Mouse (Mus musculus) adrenal gland, postnatal 14 days (tissue): ENCODE data around the gene Cfap77. TPM values are rescaled to one million over a fixed set of nuclear protein-coding genes. Genes with fewer than 3 reads are reported as not detected.

Experiments used
- DNase-seq: peaks from one replicate; pipeline ENCODE4 v3.0.0; 2021; ENCODE audit warnings: mixed read lengths
- total RNA-seq: library from RNA; stranded (reverse); gene quantifications from 2 replicates; pipeline ENCODE4 v1.2.3, GENCODE M21; 2021

The Cfap77 gene
- total RNA-seq, 1 experiment from 2014 or later, result 0.93 TPM

GRCm38 (mm10) chr2:28907691-28908388 is 147.0 kb downstream of the Cfap77 start:
- no peak for DNase-seq

- peak; percentile 67 for DNase-seq
These were observed 149.3 kb downstream of the Cfap77 start for GRCm38 (mm10) chr2:28905561-28905960.

GRCm38 (mm10) chr2:28904786-28905185 is 150.1 kb downstream of the Cfap77 start:
- DNase-seq, result peak; percentile 75

- DNase-seq, result peak; percentile 26
These were observed 151.0 kb downstream of the Cfap77 start for GRCm38 (mm10) chr2:28903871-28904270.

- DNase-seq, result no peak
These were observed 152.6 kb downstream of the Cfap77 start for GRCm38 (mm10) chr2:28902291-28902690.

- no peak for DNase-seq
These were observed 157.4 kb downstream of the Cfap77 start for GRCm38 (mm10) chr2:28897340-28897899.

GRCm38 (mm10) chr2:28895876-28896275 is 159.0 kb downstream of the Cfap77 start:
- DNase-seq, result no peak

GRCm38 (mm10) chr2:28893526-28893925 is 161.3 kb downstream of the Cfap77 start:
- DNase-seq, result no peak

- DNase-seq, result no peak
These were observed 162.1 kb downstream of the Cfap77 start for GRCm38 (mm10) chr2:28892796-28893195.

- DNase-seq, result no peak
These were observed 170.0 kb downstream of the Cfap77 start for GRCm38 (mm10) chr2:28884914-28885313.

GRCm38 (mm10) chr2:28882826-28883485 is 171.9 kb downstream of the Cfap77 start:
- DNase-seq, result peak; percentile 14

GRCm38 (mm10) chr2:28882047-28882446 is 172.8 kb downstream of the Cfap77 start:
- DNase-seq, result no peak

- peak; percentile 17 for DNase-seq
These were observed 173.6 kb downstream of the Cfap77 start for GRCm38 (mm10) chr2:28881275-28881674.

Other genes starting within 250 kb of the Cfap77 start
- 28.4 and 30.6 TPM in 2 replicates for gene Gtf3c4, start 214.7 kb downstream of the Cfap77 start, total RNA-seq
- 7.7 and 9.5 TPM in 2 replicates for gene Ddx31, start 214.7 kb downstream of the Cfap77 start, total RNA-seq
- 0.26 TPM in 1 of 2 replicates, not detected in the other for gene Barhl1, start 138.4 kb downstream of the Cfap77 start, total RNA-seq
- 12.0 and 16.3 TPM in 2 replicates for gene Ttf1, start 5.2 kb upstream of the Cfap77 start, total RNA-seq
- 32.0 and 42.9 TPM in 2 replicates for gene Setx, start 69.1 kb upstream of the Cfap77 start, total RNA-seq
- 20.6 and 25.2 TPM in 2 replicates for gene Ntng2, start 197.9 kb upstream of the Cfap77 start, total RNA-seq